8 mouse cellular contexts compared by ENCODE assay signal in genomic region chr9:44881941-44882435, GRCm38 (mm10). TPM values are rescaled to one million over a fixed set of nuclear protein-coding genes. Genes with fewer than 3 reads are reported as not detected.
A peak's percentile ranks its signal among the peaks of the same experiment; 100 is the strongest.
DNase-seq lines count a peak whose midpoint lies in the region; ATAC-seq and TF ChIP-seq lines count a peak whose summit lies in the region.

No protein-coding gene starts in this region.

- DNase-seq in CD4-positive helper T cell, adult 2 months (ENCODE audit: low read depth, low spot score): peak; percentile 78
- DNase-seq in brain, embryonic 14.5 days (ENCODE audit: low read depth): peak; percentile 97
- peak; percentile 65 for DNase-seq in liver, adult 2 months (ENCODE audit: extremely low read depth, low read depth, low spot score)

- peak overlapping the region; percentile 87 for H3K4me3 ChIP-seq in heart, embryonic 12.5 days
- peak overlapping the region; percentile 97 for H3K4me3 ChIP-seq in kidney, embryonic 16.5 days (ENCODE audit: low read length)
- H3K4me3 ChIP-seq in liver, adult 2 months (ENCODE audit: insufficient read depth, low read depth, low read length): peak overlapping the region; percentile 72
- H3K4me3 ChIP-seq in stomach, embryonic 14.5 days (ENCODE audit: low read depth, low read length): peak overlapping the region; percentile 99

- peaks cover 33% of the 10 kb centered on the region for H3K79me2 ChIP-seq in liver, adult 2 months (ENCODE audit: control insufficient read depth, insufficient read depth, low read length)

- no peak for TF ChIP-seq CTCF in brain, embryonic 14.5 days (IDR thresholded peaks at IDR 0.05; ENCODE audit: borderline replicate concordance, extremely low read depth, insufficient read depth, insufficient read length)
- TF ChIP-seq CTCF in liver, adult 2 months (IDR thresholded peaks at IDR 0.05; ENCODE audit: low read depth, low read length): no peak

- under 1% methylated on average over 29 of the region's 29 CpGs for WGBS in heart, embryonic 12.5 days
- WGBS in kidney, embryonic 16.5 days: 0% methylated on average over 29 of the region's 29 CpGs
- under 1% methylated on average over 29 of the region's 29 CpGs for WGBS in liver, adult 2 months
- under 1% methylated on average over 29 of the region's 29 CpGs for WGBS in stomach, embryonic 14.5 days

- H3K9ac ChIP-seq in heart, embryonic 12.5 days: peak overlapping the region; percentile 86
- peak overlapping the region; percentile 96 for H3K9ac ChIP-seq in kidney, embryonic 16.5 days (replicated peaks; ENCODE audit: low read length)
- H3K9ac ChIP-seq in liver, adult 2 months (ENCODE audit: low read depth, low read length): peak overlapping the region; percentile 70
- H3K9ac ChIP-seq in stomach, embryonic 14.5 days (replicated peaks; ENCODE audit: low read depth, low read length): peak overlapping the region; percentile 54

- H3K4me2 ChIP-seq in heart, embryonic 12.5 days: peak overlapping the region; percentile 98
- H3K4me2 ChIP-seq in kidney, embryonic 16.5 days (replicated peaks; ENCODE audit: low read depth, low read length): peak overlapping the region; percentile 99
- peak overlapping the region; percentile 97 for H3K4me2 ChIP-seq in stomach, embryonic 14.5 days (replicated peaks; ENCODE audit: low read depth, low read length)

- H3K36me3 ChIP-seq in heart, embryonic 12.5 days: 0 out of 2 replicates have a peak, but pooled peaks cover 4% of the 10 kb centered on the region
- no peaks in the 10 kb centered on the region for H3K36me3 ChIP-seq in kidney, embryonic 16.5 days (ENCODE audit: insufficient read depth, low read length)
- H3K36me3 ChIP-seq in liver, adult 2 months (ENCODE audit: control insufficient read depth, insufficient read depth, low read length): no peaks in the 10 kb centered on the region
- peaks cover 3% of the 10 kb centered on the region; the same call in 1 of the 2 replicates for H3K36me3 ChIP-seq in stomach, embryonic 14.5 days (ENCODE audit: control insufficient read depth, insufficient read depth, low read length)

- TF ChIP-seq POLR2A in brain, embryonic 14.5 days (IDR thresholded peaks at IDR 0.05; ENCODE audit: borderline replicate concordance, extremely low read depth, insufficient read depth, insufficient read length, poor library complexity, severe bottlenecking): no peak
- peak; percentile 63 for TF ChIP-seq POLR2A in liver, adult 2 months (IDR thresholded peaks at IDR 0.05; ENCODE audit: extremely low read depth, insufficient read depth, low read length)

- H3K27me3 ChIP-seq in heart, embryonic 12.5 days (replicated peaks): peaks cover 6% of the 10 kb centered on the region; the same call in 1 of the 2 replicates
- H3K27me3 ChIP-seq in kidney, embryonic 16.5 days (ENCODE audit: insufficient read depth, low read length): no peaks in the 10 kb centered on the region
- no peaks in the 10 kb centered on the region for H3K27me3 ChIP-seq in liver, adult 2 months (ENCODE audit: control insufficient read depth, insufficient read depth, low read length)
- no peaks in the 10 kb centered on the region for H3K27me3 ChIP-seq in stomach, embryonic 14.5 days (ENCODE audit: control insufficient read depth, insufficient read depth, low read length)

- peaks cover 33% of the 10 kb centered on the region for H3K4me1 ChIP-seq in heart, embryonic 12.5 days (replicated peaks)
- H3K4me1 ChIP-seq in kidney, embryonic 16.5 days (ENCODE audit: insufficient read depth, low read length): peaks cover 32% of the 10 kb centered on the region
- peaks cover 20% of the 10 kb centered on the region for H3K4me1 ChIP-seq in liver, adult 2 months (ENCODE audit: control insufficient read depth, insufficient read depth, low read length)
- peaks cover 26% of the 10 kb centered on the region for H3K4me1 ChIP-seq in stomach, embryonic 14.5 days (ENCODE audit: control insufficient read depth, insufficient read depth, low read length)

- ATAC-seq in erythroblast, adult 5-6 weeks (replicated peaks; ENCODE audit: low FRiP score, poor library complexity, severe bottlenecking): peak; percentile 63
- ATAC-seq in heart, embryonic 12.5 days (ENCODE audit: insufficient number of reproducible peaks, low FRiP score): peak; percentile 70
- peak; percentile 86 for ATAC-seq in kidney, embryonic 16.5 days (ENCODE audit: low FRiP score, low TSS enrichment)
- ATAC-seq in monocyte, adult 5-6 weeks (replicated peaks; ENCODE audit: insufficient number of reproducible peaks, low FRiP score, low TSS enrichment, poor library complexity, severe bottlenecking): peak; percentile 29; the same call in 1 of the 2 replicates
- ATAC-seq in stomach, embryonic 14.5 days (ENCODE audit: insufficient number of reproducible peaks, insufficient read depth, low FRiP score, low read depth): peak; percentile 69

- no peaks in the 10 kb centered on the region for H3K9me3 ChIP-seq in heart, embryonic 12.5 days (replicated peaks)
- no peaks in the 10 kb centered on the region for H3K9me3 ChIP-seq in kidney, embryonic 16.5 days (ENCODE audit: low read length)
- no peaks in the 10 kb centered on the region for H3K9me3 ChIP-seq in stomach, embryonic 14.5 days (ENCODE audit: control insufficient read depth, low read depth, low read length)

- peak overlapping the region; percentile 96 for H3K27ac ChIP-seq in heart, embryonic 12.5 days (ENCODE audit: poor library complexity, severe bottlenecking)
- peak overlapping the region; percentile 98 for H3K27ac ChIP-seq in kidney, embryonic 16.5 days (ENCODE audit: low read length)
- peak overlapping the region; percentile 88 for H3K27ac ChIP-seq in liver, adult 2 months (replicated peaks; ENCODE audit: insufficient read depth, low read depth, low read length)
- H3K27ac ChIP-seq in stomach, embryonic 14.5 days (ENCODE audit: low read length): peak overlapping the region; percentile 98

RNA-seq across cellular contexts. Expression of gene Kmt2a, which starts 0.9 kb away (rescaled TPM):
- polyA plus RNA-seq in brain, embryonic 14.5 days (2012; rRNA removed): 25.6 and 41.4 TPM in 2 replicates
- 15.8 and 32.8 TPM in 2 replicates for total RNA-seq in erythroblast, adult 5-6 weeks (2015; ENCODE audit: low replicate concordance)
- total RNA-seq in erythroblast, adult 5-6 weeks (2017; ENCODE audit: low replicate concordance): 6.0 and 7.8 TPM in 2 replicates
- polyA plus RNA-seq in heart, embryonic 12.5 days (2016; fragmentation: Nextera tagmentation; extraction: Ambion mirVana): 11.9 and 12.0 TPM in 2 replicates
- polyA plus RNA-seq in kidney, embryonic 16.5 days (2015; fragmentation: Nextera tagmentation; extraction: Ambion mirVana): 10.8 and 13.5 TPM in 2 replicates
- total RNA-seq in liver, adult 2 months (2014; rRNA removed): 1.9 and 2.8 TPM in 2 replicates
- polyA plus RNA-seq in liver, adult 2 months (2012; rRNA removed): 3.9 and 5.3 TPM in 2 replicates
- 11.5 to 40.0 TPM (median 13.4 TPM) in 3 replicates for total RNA-seq in monocyte, adult 5-6 weeks (2017)
- polyA plus RNA-seq in stomach, embryonic 14.5 days (2014; fragmentation: Nextera tagmentation; extraction: Ambion mirVana): 12.7 and 15.9 TPM in 2 replicates

RNA-seq across cellular contexts. Expression of gene Atp5l, which starts 38.6 kb away (rescaled TPM):
- 610 and 841 TPM in 2 replicates for polyA plus RNA-seq in brain, embryonic 14.5 days (2012; rRNA removed)
- total RNA-seq in erythroblast, adult 5-6 weeks (2015; ENCODE audit: low replicate concordance): 219 and 228 TPM in 2 replicates
- 38.1 and 117 TPM in 2 replicates for total RNA-seq in erythroblast, adult 5-6 weeks (2017; ENCODE audit: low replicate concordance)
- polyA plus RNA-seq in heart, embryonic 12.5 days (2016; fragmentation: Nextera tagmentation; extraction: Ambion mirVana): 924 and 963 TPM in 2 replicates
- 677 and 753 TPM in 2 replicates for polyA plus RNA-seq in kidney, embryonic 16.5 days (2015; fragmentation: Nextera tagmentation; extraction: Ambion mirVana)
- total RNA-seq in liver, adult 2 months (2014; rRNA removed): 572 and 586 TPM in 2 replicates
- polyA plus RNA-seq in liver, adult 2 months (2012; rRNA removed): 230 and 372 TPM in 2 replicates
- 129 to 228 TPM (median 191 TPM) in 3 replicates for total RNA-seq in monocyte, adult 5-6 weeks (2017)
- 667 and 745 TPM in 2 replicates for polyA plus RNA-seq in stomach, embryonic 14.5 days (2014; fragmentation: Nextera tagmentation; extraction: Ambion mirVana)

Comparison
In these comparisons a context has a peak if more than half of its experiments do, and no peak if none do; other contexts are left out.
1. Peak in every context shown above with its lines: DNase-seq, ATAC-seq, H3K4me3 ChIP-seq and H3K27ac ChIP-seq.
2. ATAC-seq: peak in every context shown above with its lines; median percentile 86 in kidney, embryonic 16.5 days; 70 in heart, embryonic 12.5 days; 69 in stomach, embryonic 14.5 days; 63 in erythroblast, adult 5-6 weeks; 29 in monocyte, adult 5-6 weeks.